Mouse (Mus musculus) bone marrow macrophage, adult 2 months (primary cell): ENCODE data around the gene Erc2.

Experiments used
- CTCF ChIP-seq: IDR thresholded peaks from 2 replicates; pipeline ENCODE4 v1.5.1; 2012; ENCODE audit warnings: low read depth, mild to moderate bottlenecking, low read length, moderate library complexity
- POLR2A ChIP-seq: IDR thresholded peaks from 2 replicates; pipeline ENCODE4 v1.6.1; 2012; ENCODE audit warnings: mild to moderate bottlenecking, low read depth, low read length, borderline replicate concordance

DNA sequence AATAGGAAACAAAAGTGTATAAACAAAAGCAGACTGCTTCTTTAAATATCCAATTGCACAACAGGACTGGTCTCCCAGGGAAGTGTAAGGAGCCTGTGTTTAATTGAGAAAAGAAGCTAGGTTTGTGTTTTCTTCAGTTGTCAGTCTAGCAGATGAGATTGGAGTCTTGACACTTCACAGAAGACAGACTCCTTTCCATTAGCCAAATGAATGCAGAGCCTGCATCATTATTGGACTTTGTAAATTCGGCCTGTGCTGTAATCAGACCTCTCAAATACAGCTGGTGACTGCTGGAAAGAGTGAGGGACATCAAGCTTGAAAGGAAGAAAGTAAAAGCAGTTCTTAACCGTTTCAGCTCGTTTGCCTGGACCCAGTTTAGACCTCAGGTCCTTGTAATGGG is 376.3 kb downstream of the Erc2 start:
- TF ChIP-seq POLR2A: no peak
- TF ChIP-seq CTCF: no peak
